Mouse (Mus musculus) kidney, embryonic 14.5 days (tissue): Measurements from ENCODE around the gene Tcf25. TPM values are rescaled to one million over a fixed set of nuclear protein-coding genes. Genes with fewer than 3 reads are reported as not detected.

Experiments
- ATAC-seq: fragments of 200-750 bp; cut with Nextera tagmentation; 2 replicates; pipeline ENCODE4 v1.8.0; 2017; ENCODE audit warnings: moderate number of reproducible peaks, mild to moderate bottlenecking, moderate TSS enrichment, moderate library complexity; ENCODE audit not compliant: low FRiP score, low TSS enrichment
- H3K27ac ChIP-seq: fragments of 300-500 bp; sonication (generic); 2 replicates; pipeline ENCODE4 v1.5.1; 2014; ENCODE audit warnings: low read depth, mild to moderate bottlenecking, low read length, moderate library complexity, mixed read lengths
- H3K27me3 ChIP-seq: fragments of 300-500 bp; sonication (generic); 2 replicates; pipeline ENCODE4 v1.6.1; 2014; ENCODE audit warnings: mild to moderate bottlenecking, low read length; ENCODE audit not compliant: control insufficient read depth, insufficient read depth
- H3K36me3 ChIP-seq: fragments of 300-500 bp; sonication (generic); 2 replicates; pipeline ENCODE4 v1.6.1; 2014; ENCODE audit warnings: low read length, mixed read lengths; ENCODE audit not compliant: control insufficient read depth, insufficient read depth
- H3K4me1 ChIP-seq: fragments of 300-500 bp; sonication (generic); 2 replicates; pipeline ENCODE4 v1.6.1; 2014; ENCODE audit warnings: low read length, mixed read lengths; ENCODE audit not compliant: control insufficient read depth, insufficient read depth
- H3K4me2 ChIP-seq: fragments of 300-500 bp; sonication (generic); replicated peaks from 2 replicates; pipeline ENCODE4 v1.6.1; 2014; ENCODE audit warnings: low read depth, mild to moderate bottlenecking, low read length
- H3K4me3 ChIP-seq: fragments of 300-500 bp; sonication (generic); 2 replicates; pipeline ENCODE4 v1.5.1; 2014; ENCODE audit warnings: mild to moderate bottlenecking, low read length
- H3K9ac ChIP-seq: fragments of 300-500 bp; sonication (generic); 2 replicates; pipeline ENCODE4 v1.6.1; 2014; ENCODE audit warnings: low read depth, mild to moderate bottlenecking, low read length, moderate library complexity
- H3K9me3 ChIP-seq: fragments of 300-500 bp; sonication (generic); 2 replicates; pipeline ENCODE4 v1.6.1; 2016; ENCODE audit warnings: low read length; ENCODE audit not compliant: control insufficient read depth
- WGBS: fragments of 180-500 bp; shearing (Covaris S2); extraction: QIAGEN DNeasy Blood & Tissue Kit; methylation state at CpG from one replicate; pipeline ENCODE4 v1.1.7; 2014; 5-methylcytosine and 5-hydroxymethylcytosine counted together
- polyA plus RNA-seq: library from polyadenylated mRNA; unstranded; fragments of >200 nt; fragmentation: Nextera tagmentation; extraction: Ambion mirVana; gene quantifications from 2 replicates; pipeline ENCODE4 v1.2.1, GENCODE M21; 2014

The Tcf25 gene
- 115 and 157 TPM in 2 replicates for polyA plus RNA-seq

- H3K9me3 ChIP-seq = no peaks in the 10 kb centered on the region
- peak; percentile 93 for ATAC-seq
- H3K9ac ChIP-seq = peak within 1 kb of the TSS; percentile 89
- peak within 1 kb of the TSS; percentile 96 for H3K27ac ChIP-seq
- H3K27me3 ChIP-seq = no peaks in the 10 kb centered on the region
- H3K36me3 ChIP-seq = peaks cover 6% of the 10 kb centered on the region; the same call in 1 of the 2 replicates
- H3K4me1 ChIP-seq = peaks cover 8% of the 10 kb centered on the region; the same call in 1 of the 2 replicates
- peak within 1 kb of the TSS; percentile 92 for H3K4me3 ChIP-seq
- WGBS = under 1% methylated on average over 73 of the region's 75 CpGs
- peak within 1 kb of the TSS; percentile 69 for H3K4me2 ChIP-seq
Measured at GRCm38 (mm10) chr8:123373403-123374238, at the start of gene Tcf25. TSS of gene Tcf25 (plus strand) at chr8:123373753.

- WGBS = 100% methylated on average over 2 of the region's 2 CpGs
- ATAC-seq = no peak
Measured at GRCm38 (mm10) chr8:123328552-123328951, 45.0 kb upstream of the Tcf25 start.

GRCm38 (mm10) chr8:123329350-123329749, 44.2 kb upstream of the Tcf25 start:
- H3K4me1 ChIP-seq = peaks cover 4% of the 10 kb centered on the region; the same call in 1 of the 2 replicates
- no peak for ATAC-seq
- no peak overlapping the region for H3K4me3 ChIP-seq
- H3K9ac ChIP-seq = no peak overlapping the region
- peaks cover 5% of the 10 kb centered on the region; the same call in 1 of the 2 replicates for H3K27me3 ChIP-seq
- H3K9me3 ChIP-seq = no peaks in the 10 kb centered on the region
- H3K27ac ChIP-seq = no peak overlapping the region
- H3K36me3 ChIP-seq = no peaks in the 10 kb centered on the region
- WGBS = 84% methylated on average over 4 of the region's 4 CpGs
- H3K4me2 ChIP-seq = no peak overlapping the region

More at GRCm38 (mm10) chr8:123328552-123328951, 45.0 kb upstream of the Tcf25 start:
- Histone ChIP-seq H3K4me2 (no peak overlapping the region), H3K27ac (no peak overlapping the region), H3K9ac (no peak overlapping the region), H3K27me3 (0 out of 2 replicates have a peak, but pooled peaks cover 2% of the 10 kb centered on the region), H3K36me3 (no peaks in the 10 kb centered on the region), H3K4me1 (no peaks in the 10 kb centered on the region; the same call in 1 of the 2 replicates), H3K9me3 (no peaks in the 10 kb centered on the region), H3K4me3 (no peak overlapping the region)

DNA sequence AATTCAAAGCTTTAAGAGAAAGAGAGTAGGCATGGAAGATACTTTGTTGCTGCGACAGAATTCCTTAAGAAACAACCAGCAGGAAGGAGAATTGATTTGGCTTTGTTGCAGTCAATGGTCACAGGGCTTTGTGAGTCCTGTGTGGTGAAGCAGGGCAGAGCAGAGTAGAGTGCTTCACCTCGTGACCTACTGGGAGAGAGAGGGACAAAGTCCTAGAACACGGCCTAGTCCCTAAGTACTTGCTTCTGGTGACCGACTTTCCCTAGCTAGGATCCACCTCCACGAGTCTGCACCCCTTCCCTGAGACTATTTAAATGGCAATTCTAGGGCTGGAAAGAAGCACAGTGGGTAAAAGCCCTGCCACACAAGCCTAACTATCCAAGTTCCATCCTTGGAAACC, 43.6 kb upstream of the Tcf25 start:
- no peaks in the 10 kb centered on the region for H3K9me3 ChIP-seq
- no peak overlapping the region for H3K27ac ChIP-seq
- no peak overlapping the region for H3K4me3 ChIP-seq
- no peak overlapping the region for H3K4me2 ChIP-seq
- peaks cover 7% of the 10 kb centered on the region; the same call in 1 of the 2 replicates for H3K27me3 ChIP-seq
- WGBS = 69% methylated on average over 5 of the region's 5 CpGs
- H3K4me1 ChIP-seq = peaks cover 5% of the 10 kb centered on the region; the same call in 1 of the 2 replicates
- no peak overlapping the region for H3K9ac ChIP-seq
- ATAC-seq = no peak
- H3K36me3 ChIP-seq = no peaks in the 10 kb centered on the region

GRCm38 (mm10) chr8:123330701-123331100, 42.9 kb upstream of the Tcf25 start:
- H3K9me3 ChIP-seq = no peaks in the 10 kb centered on the region
- ATAC-seq = peak; percentile 37; the same call in 1 of the 2 replicates
- WGBS = 20% methylated on average over 6 of the region's 6 CpGs
- H3K4me2 ChIP-seq = no peak overlapping the region
- no peak overlapping the region for H3K27ac ChIP-seq
- H3K4me1 ChIP-seq = peaks cover 5% of the 10 kb centered on the region; the same call in 1 of the 2 replicates
- peaks cover 7% of the 10 kb centered on the region; the same call in 1 of the 2 replicates for H3K27me3 ChIP-seq
- no peaks in the 10 kb centered on the region for H3K36me3 ChIP-seq
- no peak overlapping the region for H3K4me3 ChIP-seq
- no peak overlapping the region for H3K9ac ChIP-seq

GRCm38 (mm10) chr8:123331301-123331700, 42.3 kb upstream of the Tcf25 start:
- no peaks in the 10 kb centered on the region for H3K36me3 ChIP-seq
- 87% methylated on average over 2 of the region's 2 CpGs for whole genome bisulfite sequencing
- ATAC-seq = no peak
- H3K9ac ChIP-seq = no peak overlapping the region
- H3K27ac ChIP-seq = no peak overlapping the region
- H3K4me2 ChIP-seq = no peak overlapping the region
- no peak overlapping the region for H3K4me3 ChIP-seq
- H3K27me3 ChIP-seq = peaks cover 7% of the 10 kb centered on the region; the same call in 1 of the 2 replicates
- peaks cover 5% of the 10 kb centered on the region; the same call in 1 of the 2 replicates for H3K4me1 ChIP-seq
- H3K9me3 ChIP-seq = no peaks in the 10 kb centered on the region

- ATAC-seq = no peak
- WGBS = 30% methylated on average over 8 of the region's 8 CpGs
- H3K27ac ChIP-seq = no peak overlapping the region
- peak overlapping the region; percentile 62; the same call in 1 of the 2 replicates for H3K4me3 ChIP-seq
- peaks cover 5% of the 10 kb centered on the region; the same call in 1 of the 2 replicates for H3K4me1 ChIP-seq
- H3K9ac ChIP-seq = no peak overlapping the region
- H3K9me3 ChIP-seq = no peaks in the 10 kb centered on the region
- peaks cover 7% of the 10 kb centered on the region; the same call in 1 of the 2 replicates for H3K27me3 ChIP-seq
- H3K4me2 ChIP-seq = peak overlapping the region; percentile 94
- no peaks in the 10 kb centered on the region for H3K36me3 ChIP-seq
Measured at GRCm38 (mm10) chr8:123331810-123332209, 41.7 kb upstream of the Tcf25 start.

DNA sequence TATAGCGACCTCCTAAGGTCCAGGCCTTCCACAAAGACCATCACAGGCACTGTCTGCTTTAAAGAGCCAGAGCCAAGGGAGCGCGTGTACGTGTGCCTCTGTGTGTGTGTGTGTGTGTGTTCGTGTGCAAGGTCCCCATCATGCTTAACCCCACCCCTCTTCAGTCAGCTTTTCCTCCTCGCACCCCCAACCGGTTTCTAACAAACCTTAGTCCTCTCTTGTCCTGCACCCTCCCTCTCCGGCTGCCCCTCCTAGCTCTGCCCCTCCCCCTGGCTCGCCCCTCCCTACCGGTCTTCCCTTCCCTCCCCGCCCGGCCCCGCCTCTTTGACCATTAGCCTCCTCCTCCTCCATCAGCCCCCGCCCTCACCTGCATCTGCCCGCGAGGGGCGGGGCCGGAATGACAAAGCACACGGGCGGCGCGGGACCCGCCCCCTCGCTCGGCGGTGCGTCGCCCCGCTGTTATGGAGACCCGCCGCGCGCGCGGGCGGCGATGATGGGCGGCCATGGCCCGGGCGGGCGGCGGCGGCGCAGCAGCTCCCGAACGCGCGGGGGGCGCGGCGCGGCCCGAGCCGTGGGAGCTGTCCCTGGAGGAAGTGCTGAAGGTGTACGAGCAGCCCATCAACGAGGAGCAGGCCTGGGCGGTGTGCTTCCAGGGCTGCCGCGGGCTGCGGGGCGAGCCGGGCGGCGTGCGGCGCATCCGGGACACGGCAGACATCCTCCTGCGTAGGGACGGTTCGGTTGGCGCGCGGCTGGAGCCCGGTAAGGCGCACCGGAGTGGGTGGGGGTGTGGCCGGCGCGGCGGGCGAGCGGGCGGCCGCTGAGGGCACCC, 41.1 kb upstream of the Tcf25 start, which contains the start of gene Spire2:
TSS of gene Spire2 (plus strand) at position 452 of the 829 bp plus-strand sequence.
- Histone ChIP-seq H3K4me3 (peak within 1 kb of the TSS; percentile 62), H3K27ac (0 out of 2 replicates have a peak within 1 kb of the TSS, but pooled peaks have one; percentile 30), H3K4me1 (peaks cover 5% of the 10 kb centered on the region; the same call in 1 of the 2 replicates), H3K4me2 (peak within 1 kb of the TSS; percentile 94), H3K9me3 (no peaks in the 10 kb centered on the region), H3K9ac (peak within 1 kb of the TSS; percentile 58), H3K36me3 (no peaks in the 10 kb centered on the region), H3K27me3 (peaks cover 7% of the 10 kb centered on the region; the same call in 1 of the 2 replicates)
- ATAC-seq = peak; percentile 84
- under 1% methylated on average over 83 of the region's 85 CpGs for WGBS
